Mouse (Mus musculus): ENCODE data around the gene Nvl. TPM values are rescaled to one million over a fixed set of nuclear protein-coding genes. Genes with fewer than 3 reads are reported as not detected.
A peak's percentile ranks its signal among the peaks of the same experiment; 100 is the strongest.

Gene Nvl
- total RNA-seq, 2 experiments from 2014 or later = 17.4 to 19.2 TPM

GRCm38 (mm10) chr1:181073075-181073474 lies 70.9 kb downstream of the Nvl start:
- no peak for DNase-seq (ENCODE audit: low spot score in 2 of 2)

GRCm38 (mm10) chr1:181069671-181070070 lies 74.3 kb downstream of the Nvl start:
- no peak for DNase-seq (ENCODE audit: low spot score in 2 of 2)

- DNase-seq (ENCODE audit: low spot score in 2 of 2) = no peak
These were observed 75.7 kb downstream of the Nvl start for GRCm38 (mm10) chr1:181068344-181068743.

GRCm38 (mm10) chr1:181064648-181065047 lies 79.4 kb downstream of the Nvl start:
- DNase-seq (ENCODE audit: low spot score in 2 of 2) = no peak

- DNase-seq (ENCODE audit: low spot score in 2 of 2) = no peak
These were observed 80.0 kb downstream of the Nvl start for GRCm38 (mm10) chr1:181063991-181064390.

- no peak for DNase-seq (ENCODE audit: low spot score in 2 of 2)
These were observed 82.1 kb downstream of the Nvl start for GRCm38 (mm10) chr1:181061784-181062485.

- no peak for DNase-seq (ENCODE audit: low spot score in 2 of 2)
These were observed 91.1 kb downstream of the Nvl start for GRCm38 (mm10) chr1:181052898-181053297.

- DNase-seq (ENCODE audit: low spot score in 2 of 2) = no peak
These were observed 93.1 kb downstream of the Nvl start, which contains the start of gene 9130409I23Rik for GRCm38 (mm10) chr1:181050937-181051336. Gene 9130409I23Rik, plus strand, starts transcription at chr1:181051237.

- no peak for DNase-seq (ENCODE audit: low spot score in 2 of 2)
These were observed 94.6 kb downstream of the Nvl start for GRCm38 (mm10) chr1:181049328-181049842.

GRCm38 (mm10) chr1:181047520-181047919 lies 96.5 kb downstream of the Nvl start:
- DNase-seq (ENCODE audit: low spot score in 2 of 2) = no peak

- DNase-seq (ENCODE audit: low spot score in 2 of 2) = peak in 1 of 2 experiments; percentile 13
These were observed 104.4 kb downstream of the Nvl start for GRCm38 (mm10) chr1:181039652-181040051.

- no peak for DNase-seq (ENCODE audit: low spot score in 2 of 2)
These were observed 106.4 kb downstream of the Nvl start for GRCm38 (mm10) chr1:181037623-181038022.

Other genes starting within 250 kb of the Nvl start
- gene Pycr2, start 239.9 kb downstream of the Nvl start, total RNA-seq (2021) = 10 to 100 TPM; 30.3 to 34.3 TPM
- 1 to 10 TPM; 3.3 to 5.7 TPM for gene Lefty1, start 209.2 kb downstream of the Nvl start, total RNA-seq (2021)
- 10 to 100 TPM; 44.7 to 77.9 TPM for gene Tmem63a, start 201.9 kb downstream of the Nvl start, total RNA-seq (2021)
- gene Ephx1, start 123.3 kb downstream of the Nvl start, total RNA-seq (2021) = 100 to 1,000 TPM; 198 to 228 TPM
- gene 9130409I23Rik, start 93.0 kb downstream of the Nvl start, total RNA-seq (2021) = not detected
- 10 to 100 TPM; 48.2 to 57.8 TPM for gene Cnih4, start 489 bp upstream of the Nvl start, total RNA-seq (2021)
- gene Wdr26, start 67.8 kb upstream of the Nvl start, total RNA-seq (2021) = 100 to 1,000 TPM; 117 to 139 TPM
- not detected for gene Cnih3, start 208.4 kb upstream of the Nvl start, total RNA-seq (2021)